Mouse (Mus musculus): ENCODE data around the gene Olfr951. TPM values are rescaled to one million over a fixed set of nuclear protein-coding genes. Genes with fewer than 3 reads are reported as not detected.

Gene Olfr951
- total RNA-seq (2021): not detected
- not detected in 2 replicates for polyA plus RNA-seq (2012; rRNA removed)
- long read RNA-seq: 0 reads

GRCm38 (mm10) chr9:39387110-39387509, at the start of gene Olfr951:
Gene Olfr951 (plus strand): TSS chr9:39387410.
- Histone ChIP-seq H3K9ac (ENCODE audit: low read depth, low read length) (no peak within 1 kb of the TSS), H3K4me3 (no peak within 1 kb of the TSS), H3K36me3 (ENCODE audit: control insufficient read depth, insufficient read depth, low read length) (no peaks in the 10 kb centered on the region), H3K79me2 (replicated peaks; ENCODE audit: control insufficient read depth, insufficient read depth, low read length) (no peaks in the 10 kb centered on the region), H3K27ac (no peak within 1 kb of the TSS), H3K27me3 (ENCODE audit: control insufficient read depth, insufficient read depth, low read length) (no peaks in the 10 kb centered on the region), H3K4me1 (ENCODE audit: control insufficient read depth, insufficient read depth, low read length) (no peaks in the 10 kb centered on the region)
- 81% methylated on average over 2 of the region's 2 CpGs for WGBS
- intact Hi-C loops (cut with DNase I): no loop called here
- TF ChIP-seq POLR2A (IDR thresholded peaks at IDR 0.05; ENCODE audit: insufficient read depth, low read depth, low read length): no peak
- TF ChIP-seq CTCF (IDR thresholded peaks at IDR 0.05): no peak
- TF ChIP-seq EP300 (IDR thresholded peaks at IDR 0.05; ENCODE audit: insufficient read depth, low read depth, low read length): no peak
- DNase-seq: no peak

- Histone ChIP-seq H3K79me2 (replicated peaks; ENCODE audit: control insufficient read depth, insufficient read depth, low read length) (no peaks in the 10 kb centered on the region), H3K4me1 (ENCODE audit: control insufficient read depth, insufficient read depth, low read length) (no peaks in the 10 kb centered on the region), H3K36me3 (ENCODE audit: control insufficient read depth, insufficient read depth, low read length) (no peaks in the 10 kb centered on the region), H3K4me3 (no peak within 1 kb of the TSS), H3K27ac (no peak within 1 kb of the TSS), H3K27me3 (ENCODE audit: control insufficient read depth, insufficient read depth, low read length) (no peaks in the 10 kb centered on the region), H3K9ac (ENCODE audit: low read depth, low read length) (no peak within 1 kb of the TSS)
- no peak for DNase-seq
- TF ChIP-seq CTCF (IDR thresholded peaks at IDR 0.05): no peak
- TF ChIP-seq POLR2A (IDR thresholded peaks at IDR 0.05; ENCODE audit: insufficient read depth, low read depth, low read length): no peak
- no peak for TF ChIP-seq EP300 (IDR thresholded peaks at IDR 0.05; ENCODE audit: insufficient read depth, low read depth, low read length)
- intact Hi-C loops (cut with DNase I): no loop called here
These were observed 39.8 kb downstream of the Olfr951 start, which contains the start of gene Olfr952 for GRCm38 (mm10) chr9:39427048-39427447. Gene Olfr952 (minus strand): TSS chr9:39427148.

Other genes starting within 250 kb of the Olfr951 start
- gene Olfr943, start 221.1 kb upstream of the Olfr951 start, total RNA-seq (2021): not detected
- gene Olfr943, start 221.1 kb upstream of the Olfr951 start, polyA plus RNA-seq (2012; rRNA removed): not detected in 2 replicates
- gene Olfr944, start 185.5 kb upstream of the Olfr951 start, total RNA-seq (2021): not detected
- not detected in 2 replicates for gene Olfr944, start 185.5 kb upstream of the Olfr951 start, polyA plus RNA-seq (2012; rRNA removed)
- not detected for gene Olfr1537, start 137.4 kb upstream of the Olfr951 start, total RNA-seq (2021)
- gene Olfr1537, start 137.4 kb upstream of the Olfr951 start, polyA plus RNA-seq (2012; rRNA removed): not detected in 2 replicates
- gene Olfr945, start 110.6 kb upstream of the Olfr951 start, total RNA-seq (2021): not detected
- not detected in 2 replicates for gene Olfr945, start 110.6 kb upstream of the Olfr951 start, polyA plus RNA-seq (2012; rRNA removed)
- gene Olfr948, start 61.4 kb upstream of the Olfr951 start, total RNA-seq (2021): not detected
- gene Olfr948, start 61.4 kb upstream of the Olfr951 start, polyA plus RNA-seq (2012; rRNA removed): not detected in 2 replicates
- not detected for gene Olfr952, start 39.7 kb downstream of the Olfr951 start, total RNA-seq (2021)
- not detected in 2 replicates for gene Olfr952, start 39.7 kb downstream of the Olfr951 start, polyA plus RNA-seq (2012; rRNA removed)
- gene Olfr954, start 69.3 kb downstream of the Olfr951 start, total RNA-seq (2021): not detected
- gene Olfr954, start 69.3 kb downstream of the Olfr951 start, polyA plus RNA-seq (2012; rRNA removed): not detected in 2 replicates
- gene Olfr955, start 84.5 kb downstream of the Olfr951 start, total RNA-seq (2021): not detected
- gene Olfr955, start 84.5 kb downstream of the Olfr951 start, polyA plus RNA-seq (2012; rRNA removed): not detected in 2 replicates
- gene Olfr44, start 106.6 kb downstream of the Olfr951 start, total RNA-seq (2021): not detected
- not detected in 2 replicates for gene Olfr44, start 106.6 kb downstream of the Olfr951 start, polyA plus RNA-seq (2012; rRNA removed)
- not detected for gene Olfr957, start 128.4 kb downstream of the Olfr951 start, total RNA-seq (2021)
- gene Olfr957, start 128.4 kb downstream of the Olfr951 start, polyA plus RNA-seq (2012; rRNA removed): not detected in 2 replicates
- not detected for gene Olfr958, start 166.6 kb downstream of the Olfr951 start, total RNA-seq (2021)
- not detected in 2 replicates for gene Olfr958, start 166.6 kb downstream of the Olfr951 start, polyA plus RNA-seq (2012; rRNA removed)
- gene Olfr959, start 188.2 kb downstream of the Olfr951 start, total RNA-seq (2021): not detected
- gene Olfr959, start 188.2 kb downstream of the Olfr951 start, polyA plus RNA-seq (2012; rRNA removed): not detected in 2 replicates
- under 1 TPM; 0.14 to 0.26 TPM for gene AW551984, start 217.0 kb downstream of the Olfr951 start, total RNA-seq (2021)
- 0.20 and 0.67 TPM in 2 replicates for gene AW551984, start 217.0 kb downstream of the Olfr951 start, polyA plus RNA-seq (2012; rRNA removed)
- gene Olfr148, start 223.2 kb downstream of the Olfr951 start, total RNA-seq (2021): not detected
- not detected in 2 replicates for gene Olfr148, start 223.2 kb downstream of the Olfr951 start, polyA plus RNA-seq (2012; rRNA removed)
- gene Olfr960, start 234.0 kb downstream of the Olfr951 start, total RNA-seq (2021): not detected
- gene Olfr960, start 234.0 kb downstream of the Olfr951 start, polyA plus RNA-seq (2012; rRNA removed): not detected in 2 replicates

All from heart, adult 2 months (tissue).